Mouse (Mus musculus): ENCODE results near the gene Tmem125. TPM values are rescaled to one million over a fixed set of nuclear protein-coding genes. Genes with fewer than 3 reads are reported as not detected.
"Not testable (repeated sequence)": the region's sequence is repeated elsewhere in the genome, so short reads cannot be mapped to it uniquely, and the experiment has no call there.

Gene Tmem125
- polyA plus RNA-seq, 1 experiment from 2014 or later = 9.3 TPM

DNA sequence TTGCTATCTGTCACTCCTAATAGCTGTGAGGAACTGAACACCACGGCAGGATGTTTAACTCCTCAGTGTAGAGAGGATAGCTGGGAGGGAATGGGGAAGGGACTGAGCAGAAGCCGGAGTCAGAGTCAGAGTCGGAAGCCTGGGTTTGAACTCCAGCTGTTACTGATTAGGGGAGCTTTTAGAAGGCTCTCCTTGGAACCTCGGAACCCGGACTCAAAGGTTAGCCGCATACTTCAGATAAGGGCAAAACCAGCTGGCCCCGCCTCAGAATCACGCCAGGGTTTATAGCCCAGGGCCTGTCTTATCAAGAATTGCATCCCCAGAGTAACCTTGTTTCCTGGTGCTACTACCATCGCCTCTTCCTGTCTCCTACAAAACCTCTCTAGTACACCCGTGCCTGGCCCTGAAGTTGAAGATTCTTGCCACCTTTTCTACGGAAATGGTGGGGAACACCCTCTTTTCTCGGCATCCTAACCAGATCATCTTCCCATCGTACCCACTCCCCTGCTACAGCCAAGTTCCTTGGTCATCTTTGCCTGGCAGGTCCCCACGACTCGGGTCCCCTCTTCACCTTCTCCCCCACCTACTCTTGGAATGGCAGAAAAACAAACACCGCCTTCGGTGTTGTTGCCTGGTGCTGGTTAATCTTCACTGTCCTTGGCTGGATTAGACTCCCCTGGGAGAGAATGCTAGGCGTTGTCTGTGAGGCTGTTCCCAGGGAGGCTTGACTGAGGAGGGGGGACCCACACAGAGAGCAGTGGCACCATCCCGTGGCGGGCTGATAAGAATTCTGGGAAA is 26.9 kb downstream of the Tmem125 start:
- ATAC-seq (replicated peaks; ENCODE audit: low FRiP score, low TSS enrichment, low read depth) = peak; percentile 90
- H3K9ac ChIP-seq (ENCODE audit: low read length) = no peak overlapping the region
- H3K4me1 ChIP-seq (replicated peaks; ENCODE audit: control insufficient read depth, insufficient read depth, low read length) = no peaks in the 10 kb centered on the region
- no peaks in the 10 kb centered on the region for H3K36me3 ChIP-seq (ENCODE audit: control insufficient read depth, insufficient read depth, low read length)
- 0 out of 2 replicates have a peak, but pooled peaks cover 3% of the 10 kb centered on the region for H3K27me3 ChIP-seq (replicated peaks; ENCODE audit: control insufficient read depth, insufficient read depth, low read length)
- no peaks in the 10 kb centered on the region for H3K9me3 ChIP-seq (ENCODE audit: control insufficient read depth, low read length)
- H3K4me2 ChIP-seq (ENCODE audit: low read length) = peak overlapping the region; percentile 14
- peak; percentile 70 for DNase-seq (ENCODE audit: low spot score)
- WGBS = 17% methylated on average over 20 of the region's 20 CpGs
- H3K4me3 ChIP-seq (ENCODE audit: low read depth, low read length) = no peak overlapping the region
- peak overlapping the region; percentile 84 for H3K27ac ChIP-seq (ENCODE audit: low read depth)

DNA sequence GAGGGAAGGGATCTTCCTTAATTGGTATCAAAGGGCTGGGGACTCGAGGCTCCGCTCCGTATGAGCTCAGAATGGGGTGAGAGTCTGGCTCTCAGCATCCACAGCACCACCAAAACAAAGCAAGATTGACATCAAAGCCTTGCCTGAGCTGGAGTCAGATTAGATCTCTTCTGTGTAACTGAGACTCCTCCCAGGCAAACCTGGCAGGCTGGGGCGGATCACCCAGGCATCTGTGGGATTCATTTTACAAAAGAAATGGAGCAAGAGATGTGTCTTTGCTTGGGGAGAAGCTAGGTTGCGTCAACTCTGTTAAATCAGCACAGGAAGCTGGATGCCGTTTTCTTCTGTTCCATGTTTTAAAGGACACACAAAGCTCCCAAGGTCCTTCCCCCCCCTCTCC is 34.8 kb downstream of the Tmem125 start:
- Histone ChIP-seq H3K4me3 (ENCODE audit: low read depth, low read length) (no peak overlapping the region), H3K27ac (ENCODE audit: low read depth) (no peak overlapping the region), H3K4me1 (replicated peaks; ENCODE audit: control insufficient read depth, insufficient read depth, low read length) (no peaks in the 10 kb centered on the region; the same call in 1 of the 2 replicates), H3K9me3 (ENCODE audit: control insufficient read depth, low read length) (no peaks in the 10 kb centered on the region), H3K9ac (ENCODE audit: low read length) (no peak overlapping the region), H3K36me3 (ENCODE audit: control insufficient read depth, insufficient read depth, low read length) (no peaks in the 10 kb centered on the region), H3K27me3 (replicated peaks; ENCODE audit: control insufficient read depth, insufficient read depth, low read length) (no peaks in the 10 kb centered on the region), H3K4me2 (ENCODE audit: low read length) (no peak overlapping the region)
- DNase-seq (ENCODE audit: low spot score) = no peak
- 23% methylated on average over 6 of the region's 6 CpGs for WGBS
- no peak for ATAC-seq (replicated peaks; ENCODE audit: low FRiP score, low TSS enrichment, low read depth)

GRCm38 (mm10) chr4:118507171-118507570 is 36.7 kb downstream of the Tmem125 start:
- not testable (repeated sequence) for H3K4me2 ChIP-seq (ENCODE audit: low read length); H3K4me1 ChIP-seq (replicated peaks; ENCODE audit: control insufficient read depth, insufficient read depth, low read length); DNase-seq (ENCODE audit: low spot score); H3K27me3 ChIP-seq (replicated peaks; ENCODE audit: control insufficient read depth, insufficient read depth, low read length); H3K27ac ChIP-seq (ENCODE audit: low read depth); H3K4me3 ChIP-seq (ENCODE audit: low read depth, low read length); H3K36me3 ChIP-seq (ENCODE audit: control insufficient read depth, insufficient read depth, low read length); H3K9me3 ChIP-seq (ENCODE audit: control insufficient read depth, low read length); ATAC-seq (replicated peaks; ENCODE audit: low FRiP score, low TSS enrichment, low read depth); H3K9ac ChIP-seq (ENCODE audit: low read length)
- WGBS = 88% methylated on average over 1 of the region's 1 CpGs

- no peak for ATAC-seq (replicated peaks; ENCODE audit: low FRiP score, low TSS enrichment, low read depth)
- H3K9ac ChIP-seq (ENCODE audit: low read length) = no peak overlapping the region
- no peaks in the 10 kb centered on the region for H3K36me3 ChIP-seq (ENCODE audit: control insufficient read depth, insufficient read depth, low read length)
- H3K4me3 ChIP-seq (ENCODE audit: low read depth, low read length) = no peak overlapping the region
- H3K27me3 ChIP-seq (replicated peaks; ENCODE audit: control insufficient read depth, insufficient read depth, low read length) = no peaks in the 10 kb centered on the region
- no peak overlapping the region for H3K27ac ChIP-seq (ENCODE audit: low read depth)
- no peaks in the 10 kb centered on the region; the same call in 1 of the 2 replicates for H3K4me1 ChIP-seq (replicated peaks; ENCODE audit: control insufficient read depth, insufficient read depth, low read length)
- H3K4me2 ChIP-seq (ENCODE audit: low read length) = no peak overlapping the region
- WGBS = 35% methylated on average over 3 of the region's 3 CpGs
- H3K9me3 ChIP-seq (ENCODE audit: control insufficient read depth, low read length) = no peaks in the 10 kb centered on the region
- DNase-seq (ENCODE audit: low spot score) = no peak
Measured at GRCm38 (mm10) chr4:118505551-118505950, 38.3 kb downstream of the Tmem125 start.

DNA sequence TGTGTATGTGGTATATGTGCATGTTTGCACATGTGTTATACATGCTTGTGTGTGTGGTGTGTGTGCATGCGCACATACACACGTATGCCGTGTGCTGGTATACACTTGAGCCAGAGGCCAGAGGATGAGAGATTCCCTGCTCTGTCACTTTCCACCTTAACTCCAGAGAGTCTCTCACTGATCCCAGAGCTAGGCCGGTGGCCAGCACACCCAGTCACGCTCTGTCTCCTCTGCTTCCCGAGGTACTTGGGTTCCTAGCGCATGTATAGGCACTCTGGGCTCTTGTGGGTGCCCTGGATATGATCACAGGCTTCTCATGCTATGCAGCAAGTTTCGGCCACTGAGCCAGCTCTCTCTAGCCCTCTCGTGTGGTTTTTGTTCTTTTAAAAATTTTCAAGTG is 43.1 kb downstream of the Tmem125 start:
- DNase-seq (ENCODE audit: low spot score) (no peak), ATAC-seq (replicated peaks; ENCODE audit: low FRiP score, low TSS enrichment, low read depth) (no peak)
- 71% methylated on average over 9 of the region's 9 CpGs for WGBS
- no peak overlapping the region for H3K4me2 ChIP-seq (ENCODE audit: low read length)
- H3K27me3 ChIP-seq (replicated peaks; ENCODE audit: control insufficient read depth, insufficient read depth, low read length) = no peaks in the 10 kb centered on the region
- H3K36me3 ChIP-seq (ENCODE audit: control insufficient read depth, insufficient read depth, low read length) = no peaks in the 10 kb centered on the region
- H3K4me3 ChIP-seq (ENCODE audit: low read depth, low read length) = no peak overlapping the region
- no peaks in the 10 kb centered on the region for H3K9me3 ChIP-seq (ENCODE audit: control insufficient read depth, low read length)
- H3K4me1 ChIP-seq (replicated peaks; ENCODE audit: control insufficient read depth, insufficient read depth, low read length) = no peaks in the 10 kb centered on the region; the same call in 1 of the 2 replicates
- no peak overlapping the region for H3K9ac ChIP-seq (ENCODE audit: low read length)
- no peak overlapping the region for H3K27ac ChIP-seq (ENCODE audit: low read depth)

DNA sequence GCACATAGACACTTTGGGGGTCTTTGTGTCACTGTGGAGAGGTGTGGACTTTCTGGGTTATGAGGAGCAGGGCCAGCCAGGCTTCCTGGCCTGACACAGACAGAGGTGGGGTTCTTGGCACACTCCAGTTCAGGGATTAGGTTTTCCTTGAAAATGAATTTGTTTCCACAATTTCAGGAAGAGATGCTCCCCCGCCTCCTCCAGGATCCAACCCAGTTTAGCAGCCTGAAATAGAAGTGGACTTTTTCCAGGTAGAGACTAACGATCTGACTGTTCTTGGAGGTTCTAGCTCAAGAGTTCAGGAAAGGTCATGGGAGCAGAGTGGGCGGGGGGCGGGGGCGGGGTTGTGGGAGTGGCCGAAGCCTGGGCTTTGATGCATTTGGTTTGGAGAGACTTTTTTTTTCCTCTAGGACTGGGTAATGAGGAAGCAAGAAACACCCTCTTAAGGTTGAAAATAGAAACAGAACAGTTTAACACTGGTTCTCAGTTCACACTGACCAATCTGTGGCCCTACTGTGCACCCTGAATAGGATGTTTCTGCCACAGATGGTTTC is 43.6 kb downstream of the Tmem125 start:
- Histone ChIP-seq H3K27ac (ENCODE audit: low read depth) (no peak overlapping the region), H3K4me1 (replicated peaks; ENCODE audit: control insufficient read depth, insufficient read depth, low read length) (no peaks in the 10 kb centered on the region), H3K36me3 (ENCODE audit: control insufficient read depth, insufficient read depth, low read length) (no peaks in the 10 kb centered on the region), H3K4me3 (ENCODE audit: low read depth, low read length) (no peak overlapping the region), H3K4me2 (ENCODE audit: low read length) (no peak overlapping the region), H3K9ac (ENCODE audit: low read length) (no peak overlapping the region), H3K27me3 (replicated peaks; ENCODE audit: control insufficient read depth, insufficient read depth, low read length) (no peaks in the 10 kb centered on the region), H3K9me3 (ENCODE audit: control insufficient read depth, low read length) (no peaks in the 10 kb centered on the region)
- ATAC-seq (replicated peaks; ENCODE audit: low FRiP score, low TSS enrichment, low read depth) (no peak), DNase-seq (ENCODE audit: low spot score) (no peak)
- 44% methylated on average over 6 of the region's 6 CpGs for WGBS

Other genes starting within 250 kb of the Tmem125 start
- gene Szt2, start 134.8 kb downstream of the Tmem125 start, polyA plus RNA-seq (2014; fragmentation: Nextera tagmentation; extraction: Ambion mirVana) = 12.1 and 13.2 TPM in 2 replicates
- gene Med8, start 134.7 kb downstream of the Tmem125 start, polyA plus RNA-seq (2014; fragmentation: Nextera tagmentation; extraction: Ambion mirVana) = 106 and 109 TPM in 2 replicates
- 144 and 152 TPM in 2 replicates for gene Elovl1, start 116.0 kb downstream of the Tmem125 start, polyA plus RNA-seq (2014; fragmentation: Nextera tagmentation; extraction: Ambion mirVana)
- 259 and 273 TPM in 2 replicates for gene Cdc20, start 106.7 kb downstream of the Tmem125 start, polyA plus RNA-seq (2014; fragmentation: Nextera tagmentation; extraction: Ambion mirVana)
- gene Mpl, start 86.5 kb downstream of the Tmem125 start, polyA plus RNA-seq (2014; fragmentation: Nextera tagmentation; extraction: Ambion mirVana) = 0.31 and 0.46 TPM in 2 replicates
- gene Tie1, start 54.0 kb downstream of the Tmem125 start, polyA plus RNA-seq (2014; fragmentation: Nextera tagmentation; extraction: Ambion mirVana) = 17.2 and 18.8 TPM in 2 replicates
- gene 2610528J11Rik, start 17.0 kb downstream of the Tmem125 start, polyA plus RNA-seq (2014; fragmentation: Nextera tagmentation; extraction: Ambion mirVana) = 35.7 and 46.4 TPM in 2 replicates
- gene Cfap57, start 76.7 kb upstream of the Tmem125 start, polyA plus RNA-seq (2014; fragmentation: Nextera tagmentation; extraction: Ambion mirVana) = 0.27 and 0.41 TPM in 2 replicates
- 161 and 167 TPM in 2 replicates for gene Ebna1bp2, start 76.8 kb upstream of the Tmem125 start, polyA plus RNA-seq (2014; fragmentation: Nextera tagmentation; extraction: Ambion mirVana)
- gene Olfr62, start 114.9 kb upstream of the Tmem125 start, polyA plus RNA-seq (2014; fragmentation: Nextera tagmentation; extraction: Ambion mirVana) = not detected in 2 replicates
- not detected in 2 replicates for gene Olfr1342, start 148.7 kb upstream of the Tmem125 start, polyA plus RNA-seq (2014; fragmentation: Nextera tagmentation; extraction: Ambion mirVana)
- not detected in 2 replicates for gene Olfr1341, start 159.5 kb upstream of the Tmem125 start, polyA plus RNA-seq (2014; fragmentation: Nextera tagmentation; extraction: Ambion mirVana)
- not detected in 2 replicates for gene Olfr1340, start 176.1 kb upstream of the Tmem125 start, polyA plus RNA-seq (2014; fragmentation: Nextera tagmentation; extraction: Ambion mirVana)
- not detected in 2 replicates for gene Olfr1339, start 188.1 kb upstream of the Tmem125 start, polyA plus RNA-seq (2014; fragmentation: Nextera tagmentation; extraction: Ambion mirVana)
- gene Olfr1338, start 214.7 kb upstream of the Tmem125 start, polyA plus RNA-seq (2014; fragmentation: Nextera tagmentation; extraction: Ambion mirVana) = not detected in 2 replicates
- gene Olfr1337, start 238.5 kb upstream of the Tmem125 start, polyA plus RNA-seq (2014; fragmentation: Nextera tagmentation; extraction: Ambion mirVana) = not detected in 2 replicates

Data from intestine, embryonic 14.5 days (tissue).